Mouse (Mus musculus) MEL (cell line): Measurements from ENCODE around the gene Ptgs1. TPM values are rescaled to one million over a fixed set of nuclear protein-coding genes. Genes with fewer than 3 reads are reported as not detected.
A peak's percentile ranks its signal among the peaks of the same experiment; 100 is the strongest.

Experiments used
- DNase-seq: peaks from one replicate; pipeline ENCODE4 v3.0.0; 2011; ENCODE audit warnings: low read depth, low spot score
- H3K27ac ChIP-seq: 2 replicates; pipeline ENCODE4 v1.5.1; 2012; ENCODE audit warnings: low read depth, mild to moderate bottlenecking, control low read depth, low read length, moderate library complexity; ENCODE audit not compliant: control insufficient read depth
- H3K27me3 ChIP-seq, 2 experiments: fragments of 150-350 bp in 1 of 2; sonication (generic) in 1 of 2; 2 replicates each; pipeline ENCODE4 v1.6.1; 2012; ENCODE audit warnings: low read length in 2 of 2, mild to moderate bottlenecking in 2 of 2, improper control_type of control experiment in 1 of 2, moderate library complexity in 1 of 2; ENCODE audit not compliant: insufficient read depth in 2 of 2, control insufficient read depth in 1 of 2
- H3K36me3 ChIP-seq, 2 experiments: 2 replicates each; pipeline ENCODE4 v1.6.1; 2012 to 2014; ENCODE audit warnings: low read length in 2 of 2, improper control_type of control experiment in 1 of 2, inconsistent platforms in 1 of 2, mild to moderate bottlenecking in 1 of 2; ENCODE audit not compliant: insufficient read depth in 2 of 2, control insufficient read depth in 1 of 2
- H3K4me1 ChIP-seq, 2 experiments: fragments of 150-350 bp in 1 of 2; sonication (generic) in 1 of 2; 2 replicates each; pipeline ENCODE4 v1.6.1; 2012; ENCODE audit warnings: low read length in 2 of 2, improper control_type of control experiment in 1 of 2, mild to moderate bottlenecking in 1 of 2; ENCODE audit not compliant: insufficient read depth in 2 of 2, control insufficient read depth in 1 of 2
- H3K4me3 ChIP-seq, 2 experiments: fragments of 150-350 bp in 1 of 2; sonication (generic) in 1 of 2; 2 replicates each; pipeline ENCODE4 v1.5.1; 2012; ENCODE audit warnings: low read depth in 2 of 2, low read length in 2 of 2, mild to moderate bottlenecking in 2 of 2, moderate library complexity in 2 of 2, control low read depth in 1 of 2, improper control_type of control experiment in 1 of 2; ENCODE audit not compliant: control insufficient read depth in 1 of 2, insufficient read depth in 1 of 2
- H3K79me2 ChIP-seq: 2 replicates; pipeline ENCODE4 v1.6.1; 2012; ENCODE audit warnings: mild to moderate bottlenecking, low read length, moderate library complexity; ENCODE audit not compliant: control insufficient read depth, poor library complexity, insufficient read depth
- H3K9ac ChIP-seq: 2 replicates; pipeline ENCODE4 v1.6.1; 2012; ENCODE audit warnings: low read depth, mild to moderate bottlenecking, control low read depth, low read length, moderate library complexity; ENCODE audit not compliant: control insufficient read depth, poor library complexity, severe bottlenecking
- H3K9me3 ChIP-seq: fragments of 150-350 bp; sonication (generic); replicated peaks from 2 replicates; pipeline ENCODE4 v1.6.1; 2012; ENCODE audit warnings: mild to moderate bottlenecking, low read length, improper control_type of control experiment, moderate library complexity; ENCODE audit not compliant: insufficient read depth
- CHD1 ChIP-seq: IDR thresholded peaks from 2 replicates; pipeline ENCODE4 v1.6.1; 2012; ENCODE audit warnings: low read depth, mild to moderate bottlenecking, inconsistent platforms, low read length, improper control_type of control experiment
- EP300 ChIP-seq, 2 experiments: IDR thresholded peaks; 2 replicates each; pipeline ENCODE4 v1.6.1; 2011; ENCODE audit warnings: improper control_type of control experiment in 2 of 2, low read length in 2 of 2, low read depth in 1 of 2, mild to moderate bottlenecking in 1 of 2
- ETS1 ChIP-seq: IDR thresholded peaks from 2 replicates; pipeline ENCODE4 v1.6.1; 2012; ENCODE audit warnings: low read depth, mild to moderate bottlenecking, inconsistent platforms, low read length, improper control_type of control experiment, moderate library complexity
- GATA1 ChIP-seq: IDR thresholded peaks from 2 replicates; pipeline ENCODE4 v1.6.1; 2011; ENCODE audit warnings: low read depth, low read length, improper control_type of control experiment
- HCFC1 ChIP-seq: IDR thresholded peaks from 2 replicates; pipeline ENCODE4 v1.6.1; 2012; ENCODE audit warnings: low read depth, mild to moderate bottlenecking, inconsistent platforms, low read length, improper control_type of control experiment, moderate library complexity
- MAX ChIP-seq: IDR thresholded peaks from 2 replicates; pipeline ENCODE4 v1.6.1; 2011; ENCODE audit warnings: low read length, improper control_type of control experiment
- MAZ ChIP-seq: IDR thresholded peaks from 2 replicates; pipeline ENCODE4 v1.6.1; 2012; ENCODE audit warnings: low read depth, mild to moderate bottlenecking, inconsistent platforms, low read length, improper control_type of control experiment
- MXI1 ChIP-seq: IDR thresholded peaks from 2 replicates; pipeline ENCODE4 v1.6.1; 2011; ENCODE audit warnings: mild to moderate bottlenecking, low read depth, low read length, improper control_type of control experiment
- MYB ChIP-seq: IDR thresholded peaks from 2 replicates; pipeline ENCODE4 v1.6.1; 2011; ENCODE audit warnings: mild to moderate bottlenecking, low read depth, low read length, improper control_type of control experiment
- MYC ChIP-seq: IDR thresholded peaks from 2 replicates; pipeline ENCODE4 v1.6.1; 2011; ENCODE audit warnings: low read depth, mild to moderate bottlenecking, low read length, improper control_type of control experiment, moderate library complexity
- POLR2A ChIP-seq, 2 experiments: IDR thresholded peaks; 2 replicates each; pipeline ENCODE4 v1.6.1; 2011 to 2012; ENCODE audit warnings: low read length in 2 of 2, mild to moderate bottlenecking in 2 of 2, control low read depth in 1 of 2, improper control_type of control experiment in 1 of 2, low read depth in 1 of 2, moderate library complexity in 1 of 2; ENCODE audit not compliant: control insufficient read depth in 1 of 2, insufficient read depth in 1 of 2, poor library complexity in 1 of 2
- POLR2AphosphoS2 ChIP-seq: IDR thresholded peaks from 2 replicates; pipeline ENCODE4 v1.6.1; 2011; ENCODE audit warnings: low read length, improper control_type of control experiment
- RCOR1 ChIP-seq: IDR thresholded peaks from 2 replicates; pipeline ENCODE4 v1.6.1; 2012; ENCODE audit warnings: low read depth, mild to moderate bottlenecking, inconsistent platforms, low read length, improper control_type of control experiment
- SIN3A ChIP-seq: IDR thresholded peaks from 2 replicates; pipeline ENCODE4 v1.6.1; 2012; ENCODE audit warnings: low read length, improper control_type of control experiment, inconsistent platforms
- TAL1 ChIP-seq: IDR thresholded peaks from 2 replicates; pipeline ENCODE4 v1.6.1; 2012; ENCODE audit warnings: mild to moderate bottlenecking, inconsistent platforms, low read length, moderate library complexity, mixed read lengths
- TBP ChIP-seq: IDR thresholded peaks from 2 replicates; pipeline ENCODE4 v1.8.0; 2011; ENCODE audit warnings: low read depth, low read length, improper control_type of control experiment
- TCF12 ChIP-seq: IDR thresholded peaks from 2 replicates; pipeline ENCODE4 v1.6.1; 2014; ENCODE audit warnings: low read depth, mild to moderate bottlenecking, inconsistent platforms, low read length, improper control_type of control experiment, moderate library complexity
- UBTF ChIP-seq: IDR thresholded peaks from 2 replicates; pipeline ENCODE4 v1.6.1; 2012; ENCODE audit warnings: low read depth, mild to moderate bottlenecking, inconsistent platforms, low read length, improper control_type of control experiment, moderate library complexity, borderline replicate concordance; ENCODE audit not compliant: insufficient read depth
- ZKSCAN1 ChIP-seq: IDR thresholded peaks from 2 replicates; pipeline ENCODE4 v1.6.1; 2012; ENCODE audit warnings: low read depth, mild to moderate bottlenecking, inconsistent platforms, low read length, improper control_type of control experiment, moderate library complexity
- ZMIZ1 ChIP-seq: IDR thresholded peaks from 2 replicates; pipeline ENCODE4 v1.6.1; 2012; ENCODE audit warnings: low read depth, mild to moderate bottlenecking, inconsistent platforms, low read length, improper control_type of control experiment, moderate library complexity
- polyA plus RNA-seq, 2 experiments: library from polyadenylated mRNA; stranded (reverse) in 1 of 2; unstranded in 1 of 2; fragments of >175 nt in 1 of 2; fragments of >200 nt in 1 of 2; gene quantifications; 2 replicates each; pipeline versions ENCODE4 v1.2.1 to v1.2.4; 2012; ENCODE audit warnings: low replicate concordance in 2 of 2, low read depth in 1 of 2; ENCODE audit not compliant: insufficient read length in 2 of 2, insufficient read depth in 1 of 2, missing spikeins in 1 of 2
- total RNA-seq: library from RNA; depleted of rRNA; stranded (reverse); fragments of 300-350 nt; gene quantifications from 2 replicates; pipeline ENCODE4 v1.2.3, GENCODE M21; 2012

The Ptgs1 gene
- total and polyA plus RNA-seq, 3 experiments, result 3.9 to 20.0 TPM; not detected in 1

- no peaks in the 10 kb centered on the region for H3K27me3 ChIP-seq
- H3K27ac ChIP-seq, result peak overlapping the region; percentile 76
- H3K4me3 ChIP-seq, result peak overlapping the region; percentile 32 to 47
- peaks cover 0 to 14% of the 10 kb centered on the region in 2 experiments; a peak in 2 of 4 replicates for H3K36me3 ChIP-seq
- H3K4me1 ChIP-seq, result peaks cover 5 to 31% of the 10 kb centered on the region in 2 experiments
- H3K79me2 ChIP-seq, result no peaks in the 10 kb centered on the region; the same call in 1 of the 2 replicates
- peak; percentile 88 for TF ChIP-seq GATA1
- 0 out of 2 replicates have a peak, but pooled peaks have one; percentile 14 for TF ChIP-seq TBP
- peak; percentile 23; the same call in 1 of the 2 replicates for TF ChIP-seq HCFC1
- TF ChIP-seq ZMIZ1, result no peak
- TF ChIP-seq MXI1, result peak; percentile 76
- TF ChIP-seq TCF12, result peak; percentile 86
- peak; percentile 90 for TF ChIP-seq ETS1
- peak; percentile 84 for TF ChIP-seq SIN3A
- TF ChIP-seq POLR2A (IDR thresholded peaks at IDR 0.05; ENCODE audit: control insufficient read depth in 1 of 2, insufficient read depth in 1 of 2, low read depth in 1 of 2, low read length in 2 of 2, poor library complexity in 1 of 2), result peak in 1 of 2 experiments; percentile 35; a peak in 1 of 4 replicates
- TF ChIP-seq MYB, result no peak
- TF ChIP-seq MAZ, result peak; percentile 65; the same call in 1 of the 2 replicates
- TF ChIP-seq EP300 (IDR thresholded peaks at IDR 0.05; ENCODE audit: low read depth in 1 of 2, low read length in 2 of 2), result peak; percentile 89 to 91
- TF ChIP-seq MYC, result 0 out of 2 replicates have a peak, but pooled peaks have one; percentile 45
- no peak for TF ChIP-seq UBTF
- no peak for TF ChIP-seq MAX
- TF ChIP-seq ZKSCAN1, result no peak
- TF ChIP-seq RCOR1, result peak; percentile 69
- TF ChIP-seq TAL1, result peak; percentile 89
- TF ChIP-seq, all 39 proteins: peak for 13
- DNase-seq, result peak; percentile 90
- H3K9ac ChIP-seq, result peak overlapping the region; percentile 60
- H3K9me3 ChIP-seq, result no peaks in the 10 kb centered on the region
Measured at GRCm38 (mm10) chr2:36197919-36198881, 32.0 kb upstream of the Ptgs1 start.

GRCm38 (mm10) chr2:36198882-36199262, 31.4 kb upstream of the Ptgs1 start:
- peak overlapping the region; percentile 60 for H3K9ac ChIP-seq
- peak overlapping the region; percentile 76 for H3K27ac ChIP-seq
- no peak for TF ChIP-seq POLR2AphosphoS2
- TF ChIP-seq ZKSCAN1, result no peak
- no peak for TF ChIP-seq CHD1
- TF ChIP-seq ZMIZ1, result no peak
- no peak for TF ChIP-seq MYB
- H3K9me3 ChIP-seq, result no peaks in the 10 kb centered on the region
- peak overlapping the region; percentile 32 to 36 for H3K4me3 ChIP-seq
- H3K4me1 ChIP-seq, result peaks cover 5 to 32% of the 10 kb centered on the region in 2 experiments
- no peaks in the 10 kb centered on the region for H3K27me3 ChIP-seq
- H3K36me3 ChIP-seq, result peaks cover 0 to 14% of the 10 kb centered on the region in 2 experiments; a peak in 2 of 4 replicates
- DNase-seq, result no peak
- H3K79me2 ChIP-seq, result no peaks in the 10 kb centered on the region; the same call in 1 of the 2 replicates
